Mouse (Mus musculus) E14TG2a.4 (cell line): ENCODE data around the gene Wdr19.
A peak's percentile ranks its signal among the peaks of the same experiment; 100 is the strongest.

ENCODE experiments used
- H3K27me3 ChIP-seq: 2 replicates; pipeline ENCODE4 v1.6.1; 2014; ENCODE audit warnings: low read length, control low read depth; ENCODE audit not compliant: insufficient read depth
- H3K36me3 ChIP-seq: 2 replicates; pipeline ENCODE4 v1.6.1; 2014; ENCODE audit warnings: low read length, control low read depth; ENCODE audit not compliant: insufficient read depth
- H3K4me1 ChIP-seq: replicated peaks from 2 replicates; pipeline ENCODE4 v1.6.1; 2014; ENCODE audit warnings: low read depth, low read length, control low read depth
- H3K4me3 ChIP-seq: replicated peaks from 2 replicates; pipeline ENCODE4 v1.5.1; 2014; ENCODE audit warnings: mild to moderate bottlenecking, low read length
- H3K9me3 ChIP-seq: 2 replicates; pipeline ENCODE4 v1.6.1; 2014; ENCODE audit warnings: low read length, control low read depth
- CTCF ChIP-seq: conservative IDR thresholded peaks from 2 replicates; pipeline ENCODE4 v1.5.1; 2014; ENCODE audit warnings: low read length
- NANOG ChIP-seq: IDR thresholded peaks from 2 replicates; pipeline ENCODE4 v1.6.1; 2014; ENCODE audit warnings: borderline replicate concordance, low read length, mixed read lengths
- POU5F1 ChIP-seq: IDR thresholded peaks from 2 replicates; pipeline ENCODE4 v1.6.1; 2014; ENCODE audit warnings: low read length, borderline replicate concordance

Gene Wdr19

GRCm38 (mm10) chr5:65181160-65181793, 18.2 kb upstream of the Wdr19 start:
- Histone ChIP-seq H3K4me1 (peaks cover under 1% of the 10 kb centered on the region; the same call in 1 of the 2 replicates), H3K27me3 (peaks cover 6% of the 10 kb centered on the region; the same call in 1 of the 2 replicates), H3K9me3 (no peaks in the 10 kb centered on the region), H3K4me3 (no peak overlapping the region), H3K36me3 (no peaks in the 10 kb centered on the region)
- no peak for TF ChIP-seq NANOG

GRCm38 (mm10) chr5:65181794-65182169, 17.7 kb upstream of the Wdr19 start:
- TF ChIP-seq NANOG (no peak), CTCF (no peak), POU5F1 (no peak)
- Histone ChIP-seq H3K9me3 (no peaks in the 10 kb centered on the region), H3K4me1 (no peaks in the 10 kb centered on the region), H3K27me3 (peaks cover 6% of the 10 kb centered on the region; the same call in 1 of the 2 replicates), H3K36me3 (no peaks in the 10 kb centered on the region), H3K4me3 (no peak overlapping the region)

- peaks cover 6% of the 10 kb centered on the region; the same call in 1 of the 2 replicates for H3K27me3 ChIP-seq
- no peaks in the 10 kb centered on the region for H3K36me3 ChIP-seq
- no peak overlapping the region for H3K4me3 ChIP-seq
- H3K4me1 ChIP-seq, result no peaks in the 10 kb centered on the region
- TF ChIP-seq NANOG (no peak), CTCF (no peak), POU5F1 (no peak)
- no peaks in the 10 kb centered on the region for H3K9me3 ChIP-seq
Observed at GRCm38 (mm10) chr5:65182268-65182667, 17.2 kb upstream of the Wdr19 start.

GRCm38 (mm10) chr5:65191601-65192000, 7.9 kb upstream of the Wdr19 start:
- H3K4me3 ChIP-seq, result no peak overlapping the region
- H3K27me3 ChIP-seq, result no peaks in the 10 kb centered on the region
- H3K4me1 ChIP-seq, result no peaks in the 10 kb centered on the region
- H3K9me3 ChIP-seq, result peaks cover 6% of the 10 kb centered on the region
- no peaks in the 10 kb centered on the region for H3K36me3 ChIP-seq
- TF ChIP-seq CTCF, result no peak
- no peak for TF ChIP-seq NANOG
- no peak for TF ChIP-seq POU5F1

GRCm38 (mm10) chr5:65194441-65194840, 5.1 kb upstream of the Wdr19 start:
- no peaks in the 10 kb centered on the region for H3K36me3 ChIP-seq
- peaks cover 3% of the 10 kb centered on the region for H3K4me1 ChIP-seq
- peaks cover 6% of the 10 kb centered on the region for H3K9me3 ChIP-seq
- TF ChIP-seq POU5F1 (no peak), NANOG (no peak), CTCF (no peak)
- no peaks in the 10 kb centered on the region for H3K27me3 ChIP-seq
- H3K4me3 ChIP-seq, result no peak overlapping the region

- no peaks in the 10 kb centered on the region for H3K36me3 ChIP-seq
- TF ChIP-seq POU5F1, result no peak
- H3K27me3 ChIP-seq, result no peaks in the 10 kb centered on the region
- H3K4me1 ChIP-seq, result peaks cover 8% of the 10 kb centered on the region
- H3K9me3 ChIP-seq, result no peaks in the 10 kb centered on the region
- no peak overlapping the region for H3K4me3 ChIP-seq
Observed at GRCm38 (mm10) chr5:65204726-65205125, 5.2 kb downstream of the Wdr19 start.

- no peaks in the 10 kb centered on the region for H3K27me3 ChIP-seq
- TF ChIP-seq POU5F1 (no peak), NANOG (no peak), CTCF (peak; percentile 100)
- no peak overlapping the region for H3K4me3 ChIP-seq
- no peaks in the 10 kb centered on the region for H3K36me3 ChIP-seq
- no peaks in the 10 kb centered on the region for H3K4me1 ChIP-seq
- no peaks in the 10 kb centered on the region for H3K9me3 ChIP-seq
Observed at GRCm38 (mm10) chr5:65213321-65213720, 13.8 kb downstream of the Wdr19 start.

GRCm38 (mm10) chr5:65217305-65218269, 18.1 kb downstream of the Wdr19 start:
- Histone ChIP-seq H3K4me1 (peaks cover 6% of the 10 kb centered on the region; the same call in 1 of the 2 replicates), H3K9me3 (no peaks in the 10 kb centered on the region), H3K27me3 (no peaks in the 10 kb centered on the region), H3K4me3 (no peak overlapping the region), H3K36me3 (no peaks in the 10 kb centered on the region)
- TF ChIP-seq NANOG, result no peak
- no peak for TF ChIP-seq CTCF
- TF ChIP-seq POU5F1, result no peak
